Mouse (Mus musculus): ENCODE measurements around the gene Ank3. TPM values are rescaled to one million over a fixed set of nuclear protein-coding genes. Genes with fewer than 3 reads are reported as not detected.

Ank3 gene
- polyA plus RNA-seq, 1 experiment: 1.2 TPM

GRCm38 (mm10) chr10:69405431-69405830 lies 6.9 kb downstream of the Ank3 start:
- WGBS: 74% methylated on average over 4 of the region's 4 CpGs

DNA sequence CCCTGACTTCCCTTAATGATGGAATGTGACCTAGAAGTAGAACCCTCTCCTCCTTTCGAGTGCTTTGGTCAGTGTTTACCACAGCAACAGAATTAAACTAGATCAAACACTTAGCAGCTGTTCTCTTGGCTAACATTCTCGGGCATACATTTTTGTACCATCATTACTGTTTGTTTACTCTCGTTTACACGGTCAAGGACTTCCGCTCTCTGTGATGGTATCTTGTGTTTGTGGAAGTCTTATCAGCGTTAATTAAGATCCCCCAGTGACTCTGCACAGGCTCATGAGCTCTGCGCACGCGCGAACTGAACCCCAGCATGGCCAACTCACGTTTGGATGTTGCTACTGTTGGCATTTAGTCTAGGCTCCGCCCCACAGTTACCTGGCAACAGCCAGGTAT lies 16.3 kb downstream of the Ank3 start:
- no peaks in the 10 kb centered on the region for H3K36me3 ChIP-seq (ENCODE audit: control insufficient read depth, insufficient read depth, low read length)
- H3K4me3 ChIP-seq (ENCODE audit: extremely low read depth, insufficient read depth, insufficient read length): no peak overlapping the region
- no peaks in the 10 kb centered on the region for H3K27me3 ChIP-seq (ENCODE audit: control insufficient read depth, insufficient read depth, low read length)
- no peak for DNase-seq (ENCODE audit: low read depth in 1 of 2, low spot score in 2 of 2)
- no peak overlapping the region for H3K27ac ChIP-seq (ENCODE audit: insufficient read depth, low read length)
- WGBS: 60% methylated on average over 12 of the region's 12 CpGs
- H3K4me1 ChIP-seq (ENCODE audit: control insufficient read depth, insufficient read depth, insufficient read length): no peaks in the 10 kb centered on the region
- TF ChIP-seq CTCF (IDR thresholded peaks at IDR 0.05; ENCODE audit: extremely low read depth, insufficient read depth, insufficient read length, insufficient replicate concordance): no peak
- no peak for TF ChIP-seq POLR2A (IDR thresholded peaks at IDR 0.05; ENCODE audit: low read depth, low read length)

More at GRCm38 (mm10) chr10:69405431-69405830, 6.9 kb downstream of the Ank3 start:
- Histone ChIP-seq H3K4me1 (ENCODE audit: control insufficient read depth, insufficient read depth, insufficient read length) (no peaks in the 10 kb centered on the region), H3K36me3 (ENCODE audit: control insufficient read depth, insufficient read depth, low read length) (no peaks in the 10 kb centered on the region), H3K27ac (ENCODE audit: insufficient read depth, low read length) (no peak overlapping the region), H3K27me3 (ENCODE audit: control insufficient read depth, insufficient read depth, low read length) (peaks cover under 1% of the 10 kb centered on the region), H3K4me3 (ENCODE audit: extremely low read depth, insufficient read depth, insufficient read length) (no peak overlapping the region)
- TF ChIP-seq CTCF (IDR thresholded peaks at IDR 0.05; ENCODE audit: extremely low read depth, insufficient read depth, insufficient read length, insufficient replicate concordance): no peak
- TF ChIP-seq POLR2A (IDR thresholded peaks at IDR 0.05; ENCODE audit: low read depth, low read length): no peak
- no peak for DNase-seq (ENCODE audit: low read depth in 1 of 2, low spot score in 2 of 2)

GRCm38 (mm10) chr10:69418716-69419115 lies 20.1 kb downstream of the Ank3 start:
- TF ChIP-seq CTCF (IDR thresholded peaks at IDR 0.05; ENCODE audit: extremely low read depth, insufficient read depth, insufficient read length, insufficient replicate concordance) (no peak), POLR2A (IDR thresholded peaks at IDR 0.05; ENCODE audit: low read depth, low read length) (no peak)
- Histone ChIP-seq H3K27ac (ENCODE audit: insufficient read depth, low read length) (no peak overlapping the region), H3K36me3 (ENCODE audit: control insufficient read depth, insufficient read depth, low read length) (no peaks in the 10 kb centered on the region), H3K4me1 (ENCODE audit: control insufficient read depth, insufficient read depth, insufficient read length) (no peaks in the 10 kb centered on the region), H3K4me3 (ENCODE audit: extremely low read depth, insufficient read depth, insufficient read length) (no peak overlapping the region), H3K27me3 (ENCODE audit: control insufficient read depth, insufficient read depth, low read length) (no peaks in the 10 kb centered on the region)
- no peak for DNase-seq (ENCODE audit: low read depth in 1 of 2, low spot score in 2 of 2)
- 85% methylated on average over 8 of the region's 8 CpGs for WGBS

- no peak for DNase-seq (ENCODE audit: low read depth in 1 of 2, low spot score in 2 of 2)
- H3K36me3 ChIP-seq (ENCODE audit: control insufficient read depth, insufficient read depth, low read length): no peaks in the 10 kb centered on the region
- no peak overlapping the region for H3K27ac ChIP-seq (ENCODE audit: insufficient read depth, low read length)
- TF ChIP-seq CTCF (IDR thresholded peaks at IDR 0.05; ENCODE audit: extremely low read depth, insufficient read depth, insufficient read length, insufficient replicate concordance): no peak
- TF ChIP-seq POLR2A (IDR thresholded peaks at IDR 0.05; ENCODE audit: low read depth, low read length): no peak
- 89% methylated on average over 6 of the region's 6 CpGs for WGBS
- no peak overlapping the region for H3K4me3 ChIP-seq (ENCODE audit: extremely low read depth, insufficient read depth, insufficient read length)
- no peaks in the 10 kb centered on the region for H3K4me1 ChIP-seq (ENCODE audit: control insufficient read depth, insufficient read depth, insufficient read length)
- no peaks in the 10 kb centered on the region for H3K27me3 ChIP-seq (ENCODE audit: control insufficient read depth, insufficient read depth, low read length)
Observed at GRCm38 (mm10) chr10:69420306-69420705, 21.7 kb downstream of the Ank3 start.

DNA sequence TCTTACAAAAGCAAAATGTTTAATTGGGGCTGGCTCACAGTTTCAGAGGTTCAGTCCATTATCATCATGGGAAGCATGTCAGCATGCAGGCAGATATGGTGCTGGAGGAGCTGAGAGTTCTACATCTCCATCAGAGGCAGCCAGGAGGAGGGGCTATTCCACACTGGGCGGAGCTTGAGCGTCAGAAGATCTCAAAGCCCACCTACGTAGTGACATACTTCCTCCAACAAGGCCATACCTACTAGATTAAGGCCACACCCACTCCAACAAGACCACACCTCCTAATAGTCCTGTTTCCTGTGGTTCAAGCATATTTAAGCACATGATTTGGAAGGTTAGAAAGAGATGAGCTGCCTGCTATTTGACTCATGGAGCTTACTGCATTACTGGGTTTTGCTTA lies 25.5 kb downstream of the Ank3 start:
- H3K4me3 ChIP-seq (ENCODE audit: extremely low read depth, insufficient read depth, insufficient read length): no peak overlapping the region
- no peak overlapping the region for H3K27ac ChIP-seq (ENCODE audit: insufficient read depth, low read length)
- no peak for DNase-seq (ENCODE audit: low read depth in 1 of 2, low spot score in 2 of 2)
- H3K27me3 ChIP-seq (ENCODE audit: control insufficient read depth, insufficient read depth, low read length): no peaks in the 10 kb centered on the region
- TF ChIP-seq POLR2A (IDR thresholded peaks at IDR 0.05; ENCODE audit: low read depth, low read length) (no peak), CTCF (IDR thresholded peaks at IDR 0.05; ENCODE audit: extremely low read depth, insufficient read depth, insufficient read length, insufficient replicate concordance) (no peak)
- H3K36me3 ChIP-seq (ENCODE audit: control insufficient read depth, insufficient read depth, low read length): no peaks in the 10 kb centered on the region
- H3K4me1 ChIP-seq (ENCODE audit: control insufficient read depth, insufficient read depth, insufficient read length): no peaks in the 10 kb centered on the region
- 90% methylated on average over 3 of the region's 3 CpGs for WGBS

DNA sequence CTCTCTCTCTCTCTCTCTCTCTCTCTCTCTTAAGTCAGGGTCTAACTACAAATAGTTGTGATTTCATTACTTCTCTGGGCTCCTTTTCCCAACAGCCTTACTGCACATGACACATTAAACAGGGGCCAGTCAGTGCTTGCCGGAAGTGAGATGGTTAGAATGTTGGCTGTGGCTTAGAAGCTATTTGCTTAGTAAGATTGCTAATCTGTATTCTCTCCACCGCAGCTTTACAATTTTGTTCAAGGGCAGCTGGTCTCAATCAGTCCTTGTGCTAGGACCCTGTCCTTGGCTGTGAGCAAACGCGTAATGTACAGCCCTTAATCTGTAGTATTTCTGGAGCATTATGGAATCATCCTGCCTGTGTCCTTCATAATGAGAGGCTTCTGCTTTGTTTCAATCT lies 31.6 kb downstream of the Ank3 start:
- Histone ChIP-seq H3K27me3 (ENCODE audit: control insufficient read depth, insufficient read depth, low read length) (no peaks in the 10 kb centered on the region), H3K36me3 (ENCODE audit: control insufficient read depth, insufficient read depth, low read length) (no peaks in the 10 kb centered on the region), H3K4me3 (ENCODE audit: extremely low read depth, insufficient read depth, insufficient read length) (no peak overlapping the region), H3K27ac (ENCODE audit: insufficient read depth, low read length) (no peak overlapping the region), H3K4me1 (ENCODE audit: control insufficient read depth, insufficient read depth, insufficient read length) (no peaks in the 10 kb centered on the region)
- TF ChIP-seq CTCF (IDR thresholded peaks at IDR 0.05; ENCODE audit: extremely low read depth, insufficient read depth, insufficient read length, insufficient replicate concordance): no peak
- TF ChIP-seq POLR2A (IDR thresholded peaks at IDR 0.05; ENCODE audit: low read depth, low read length): no peak
- no peak for DNase-seq (ENCODE audit: low read depth in 1 of 2, low spot score in 2 of 2)
- 86% methylated on average over 4 of the region's 4 CpGs for WGBS

GRCm38 (mm10) chr10:69431101-69431500 lies 32.5 kb downstream of the Ank3 start:
- 88% methylated on average over 7 of the region's 7 CpGs for WGBS
- no peaks in the 10 kb centered on the region for H3K36me3 ChIP-seq (ENCODE audit: control insufficient read depth, insufficient read depth, low read length)

More at GRCm38 (mm10) chr10:69431101-69431500, 32.5 kb downstream of the Ank3 start:
- Histone ChIP-seq H3K4me3 (ENCODE audit: extremely low read depth, insufficient read depth, insufficient read length) (no peak overlapping the region), H3K27me3 (ENCODE audit: control insufficient read depth, insufficient read depth, low read length) (no peaks in the 10 kb centered on the region), H3K27ac (ENCODE audit: insufficient read depth, low read length) (no peak overlapping the region), H3K4me1 (ENCODE audit: control insufficient read depth, insufficient read depth, insufficient read length) (no peaks in the 10 kb centered on the region)
- no peak for DNase-seq (ENCODE audit: low read depth in 1 of 2, low spot score in 2 of 2)
- TF ChIP-seq CTCF (IDR thresholded peaks at IDR 0.05; ENCODE audit: extremely low read depth, insufficient read depth, insufficient read length, insufficient replicate concordance): no peak
- TF ChIP-seq POLR2A (IDR thresholded peaks at IDR 0.05; ENCODE audit: low read depth, low read length): no peak

All from spleen, adult 2 months (tissue).